Mouse (Mus musculus) forebrain, postnatal 0 days (tissue): ENCODE measurements at regions not wholly inside any gene's neighbourhood (a gene's known extent, or its start where the extent isn't known, plus 50 kb on each side); places are given as distances from the start of the nearest gene placed in this dataset.

Experiments
- ATAC-seq: fragments of 200-750 bp; cut with Nextera tagmentation; 2 replicates; pipeline ENCODE4 v1.8.0; 2017; ENCODE audit warnings: mild to moderate bottlenecking, moderate library complexity
- DNase-seq: peaks from one replicate; pipeline ENCODE4 v3.0.0-alpha.2; 2015
- H3K27ac ChIP-seq: fragments of 300-500 bp; sonication (generic); 2 replicates; pipeline ENCODE4 v1.5.1; 2014; ENCODE audit warnings: low read depth, mild to moderate bottlenecking, antibody characterized with exemption, low read length, moderate library complexity, mixed read lengths
- H3K27me3 ChIP-seq: fragments of 300-500 bp; sonication (generic); 2 replicates; pipeline ENCODE4 v1.6.1; 2014; ENCODE audit warnings: mild to moderate bottlenecking, low read length, mixed read lengths; ENCODE audit not compliant: insufficient read depth
- H3K36me3 ChIP-seq: fragments of 300-500 bp; sonication (generic); 2 replicates; pipeline ENCODE4 v1.6.1; 2014; ENCODE audit warnings: mild to moderate bottlenecking, moderate library complexity; ENCODE audit not compliant: insufficient read depth
- H3K4me1 ChIP-seq: fragments of 300-500 bp; sonication (generic); 2 replicates; pipeline ENCODE4 v1.6.1; 2014; ENCODE audit warnings: antibody characterized with exemption; ENCODE audit not compliant: insufficient read depth
- H3K4me2 ChIP-seq: fragments of 300-500 bp; sonication (generic); 2 replicates; pipeline ENCODE4 v1.6.1; 2014; ENCODE audit warnings: low read depth, mild to moderate bottlenecking, moderate library complexity
- H3K4me3 ChIP-seq: fragments of 300-500 bp; sonication (generic); 2 replicates; pipeline ENCODE4 v1.5.1; 2014; ENCODE audit warnings: low read depth, low read length, mixed read lengths
- H3K9ac ChIP-seq: fragments of 300-500 bp; sonication (generic); 2 replicates; pipeline ENCODE4 v1.6.1; 2014; ENCODE audit warnings: mild to moderate bottlenecking
- H3K9me3 ChIP-seq: fragments of 300-500 bp; sonication (generic); 2 replicates; pipeline ENCODE4 v1.6.1; 2016; ENCODE audit warnings: low read length
- CTCF ChIP-seq: sonication (generic); IDR thresholded peaks from 2 replicates; pipeline ENCODE4 v1.5.1; 2016; ENCODE audit warnings: antibody characterized with exemption, control low read depth, low read depth
- WGBS: fragments of 180-500 bp; shearing (Covaris S2); extraction: QIAGEN DNeasy Blood & Tissue Kit; methylation state at CpG from one replicate; pipeline ENCODE4 v1.1.7; 2014; 5-methylcytosine and 5-hydroxymethylcytosine counted together

DNA sequence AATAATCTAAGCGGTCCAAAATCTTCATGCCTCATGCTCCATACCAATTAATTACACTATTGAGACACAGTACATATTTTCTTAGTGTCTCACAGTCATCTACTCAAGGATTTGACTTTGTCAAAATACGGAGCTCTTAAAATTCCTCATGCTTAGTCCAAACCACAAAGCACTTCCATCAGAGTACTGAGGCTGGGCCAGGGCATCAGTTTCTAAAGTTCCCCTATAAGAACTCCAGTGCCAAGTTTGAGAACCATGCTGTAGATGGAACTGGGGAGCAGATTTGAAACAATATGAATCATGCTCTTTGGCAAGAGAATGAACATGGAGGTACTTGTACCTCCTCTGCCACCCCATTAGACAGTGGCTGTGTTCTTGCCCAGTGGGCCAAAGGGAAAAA lies 176.9 kb downstream of the Ahr start:
- DNase-seq (no peak), ATAC-seq (no peak)
- H3K27me3 ChIP-seq: no peaks in the 10 kb centered on the region
- no peak overlapping the region for H3K9ac ChIP-seq
- no peaks in the 10 kb centered on the region for H3K4me1 ChIP-seq
- no peak for TF ChIP-seq CTCF
- no peak overlapping the region for H3K4me3 ChIP-seq
- no peaks in the 10 kb centered on the region for H3K9me3 ChIP-seq
- 97% methylated on average over 2 of the region's 2 CpGs for WGBS
- no peak overlapping the region for H3K4me2 ChIP-seq
- H3K36me3 ChIP-seq: no peaks in the 10 kb centered on the region
- no peak overlapping the region for H3K27ac ChIP-seq

DNA sequence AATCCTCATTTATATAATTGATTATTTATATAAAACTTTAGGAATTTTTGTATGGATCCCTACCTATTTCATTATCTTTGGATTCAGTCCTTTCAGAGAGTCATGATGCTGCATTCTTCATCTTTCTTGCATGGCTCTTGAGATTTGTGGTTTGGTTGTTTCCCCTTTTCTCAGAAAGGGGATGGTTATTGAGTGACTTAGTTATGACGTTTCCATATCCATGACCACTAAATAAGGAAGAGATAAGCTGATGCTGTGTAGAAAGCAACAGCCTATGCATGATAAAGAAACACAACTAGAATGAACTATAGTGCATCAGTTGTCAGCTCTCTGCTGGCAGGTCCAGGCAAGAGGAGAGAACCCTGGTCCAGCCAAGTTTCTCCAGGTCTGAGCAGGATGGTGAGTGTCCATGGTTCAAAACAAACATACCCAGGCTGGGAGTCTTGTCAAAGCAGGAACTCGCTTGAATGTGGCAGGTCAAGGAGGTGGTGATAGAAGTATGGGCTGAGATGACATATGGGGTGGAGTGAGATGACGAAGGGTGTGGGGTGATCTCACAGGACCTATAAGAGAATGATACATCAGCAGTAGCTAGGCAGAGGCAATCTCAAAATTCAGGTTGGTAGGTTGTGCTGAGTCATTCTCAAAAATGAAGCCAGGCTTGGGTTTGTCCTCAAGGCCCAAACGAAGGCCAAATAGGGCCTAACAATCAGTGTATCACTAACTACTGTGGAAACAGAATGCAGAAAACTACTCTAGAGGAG lies 196.5 kb downstream of the Ahr start:
- Histone ChIP-seq H3K9me3 (no peaks in the 10 kb centered on the region), H3K27me3 (no peaks in the 10 kb centered on the region), H3K27ac (no peak overlapping the region), H3K4me1 (no peaks in the 10 kb centered on the region), H3K9ac (no peak overlapping the region), H3K4me2 (no peak overlapping the region), H3K4me3 (no peak overlapping the region), H3K36me3 (no peaks in the 10 kb centered on the region)
- no peak for TF ChIP-seq CTCF
- ATAC-seq (no peak), DNase-seq (no peak)
- WGBS: 90% methylated on average over 4 of the region's 4 CpGs

DNA sequence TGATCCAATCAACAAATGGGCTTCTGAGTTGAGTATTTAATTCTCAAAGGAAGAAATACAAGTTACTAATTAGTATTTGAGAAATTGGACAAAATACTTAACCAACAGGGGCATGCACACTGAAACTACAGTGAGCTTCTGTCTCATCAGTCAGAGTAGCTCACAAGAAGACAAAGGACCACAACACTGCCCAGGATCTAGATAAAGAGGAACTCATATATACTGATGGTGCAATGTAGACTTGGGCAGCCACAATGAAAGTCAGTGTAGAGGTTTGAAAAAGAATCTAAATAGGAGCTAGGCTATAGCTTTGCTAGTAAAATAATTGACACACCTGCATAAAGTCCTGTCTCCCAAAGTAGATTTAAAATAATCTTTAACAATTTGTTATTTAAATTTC lies 198.5 kb downstream of the Ahr start:
- no peak for ATAC-seq
- no peak for TF ChIP-seq CTCF
- no peaks in the 10 kb centered on the region for H3K4me1 ChIP-seq

DNA sequence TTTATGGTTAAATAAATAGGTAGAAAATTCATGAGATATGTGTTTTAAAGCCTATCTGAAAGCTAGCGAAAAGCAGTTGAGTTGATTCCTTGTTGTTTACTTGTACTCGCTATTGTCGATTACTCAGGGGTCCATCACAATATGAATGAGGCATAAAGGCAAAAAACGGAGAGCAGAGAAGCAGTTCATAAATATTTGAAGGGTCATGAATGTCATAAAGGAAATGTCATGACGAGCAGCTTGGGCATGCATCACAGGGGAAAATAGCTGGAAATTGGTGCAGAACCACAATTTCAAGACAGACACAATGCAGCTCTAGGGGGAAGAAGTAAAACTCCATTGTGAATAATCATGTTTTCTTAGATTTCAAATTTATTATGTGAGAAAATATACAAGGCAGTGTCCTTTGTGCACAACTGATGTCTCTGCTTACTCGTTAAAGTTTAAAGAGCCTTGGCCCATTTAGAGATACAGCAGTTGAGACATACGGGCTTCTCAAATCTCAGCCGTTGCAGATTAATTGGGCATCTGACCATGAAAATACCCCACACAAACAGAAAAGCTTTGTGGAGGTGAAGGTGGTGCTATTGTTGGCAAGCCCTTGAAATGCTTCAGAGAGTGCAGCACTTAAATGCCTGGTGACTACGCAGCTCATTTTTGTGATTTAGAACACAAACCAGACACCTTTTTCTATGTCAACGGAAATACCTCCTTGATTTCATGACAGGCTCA lies 200.3 kb downstream of the Ahr start:
- no peak overlapping the region for H3K27ac ChIP-seq
- H3K4me3 ChIP-seq: no peak overlapping the region
- no peak for TF ChIP-seq CTCF
- H3K9me3 ChIP-seq: no peaks in the 10 kb centered on the region; the same call in 1 of the 2 replicates
- WGBS: 52% methylated on average over 10 of the region's 10 CpGs
- no peak overlapping the region for H3K4me2 ChIP-seq
- DNase-seq: no peak
- H3K4me1 ChIP-seq: no peaks in the 10 kb centered on the region
- no peak overlapping the region for H3K9ac ChIP-seq
- no peaks in the 10 kb centered on the region for H3K36me3 ChIP-seq
- no peak for ATAC-seq
- no peaks in the 10 kb centered on the region for H3K27me3 ChIP-seq

More for the DNA sequence above, 198.5 kb downstream of the Ahr start:
- no peak overlapping the region for H3K27ac ChIP-seq
- no peak overlapping the region for H3K4me2 ChIP-seq
- H3K9me3 ChIP-seq: no peaks in the 10 kb centered on the region; the same call in 1 of the 2 replicates
- H3K9ac ChIP-seq: no peak overlapping the region
- H3K4me3 ChIP-seq: no peak overlapping the region
- no peak for DNase-seq
- H3K27me3 ChIP-seq: no peaks in the 10 kb centered on the region
- H3K36me3 ChIP-seq: no peaks in the 10 kb centered on the region

DNA sequence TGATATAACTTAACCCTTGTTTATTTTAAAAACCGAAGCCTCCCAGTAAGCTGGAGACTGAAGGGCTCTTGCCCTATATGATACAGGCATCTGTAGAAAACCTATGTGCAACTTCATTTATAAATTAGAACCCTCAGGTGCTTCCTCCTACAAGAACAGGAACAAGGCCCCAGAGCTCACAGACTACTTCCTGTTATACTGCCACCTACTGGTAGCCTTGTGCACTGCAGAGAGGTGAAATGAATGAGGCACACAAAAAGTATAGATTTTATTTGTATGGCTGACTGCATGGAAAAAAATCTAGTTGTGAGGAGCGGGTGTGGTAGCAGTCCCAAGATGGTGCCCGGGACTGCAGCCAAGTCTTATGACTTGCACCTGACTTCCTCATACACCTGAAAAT lies 203.5 kb downstream of the Ahr start:
- Histone ChIP-seq H3K27ac (no peak overlapping the region), H3K4me3 (no peak overlapping the region), H3K9me3 (no peaks in the 10 kb centered on the region; the same call in 1 of the 2 replicates), H3K27me3 (no peaks in the 10 kb centered on the region), H3K9ac (no peak overlapping the region), H3K4me1 (no peaks in the 10 kb centered on the region), H3K4me2 (no peak overlapping the region), H3K36me3 (no peaks in the 10 kb centered on the region)
- ATAC-seq (no peak), DNase-seq (no peak)
- peak; percentile 40 for TF ChIP-seq CTCF
- 96% methylated on average over 3 of the region's 3 CpGs for WGBS

DNA sequence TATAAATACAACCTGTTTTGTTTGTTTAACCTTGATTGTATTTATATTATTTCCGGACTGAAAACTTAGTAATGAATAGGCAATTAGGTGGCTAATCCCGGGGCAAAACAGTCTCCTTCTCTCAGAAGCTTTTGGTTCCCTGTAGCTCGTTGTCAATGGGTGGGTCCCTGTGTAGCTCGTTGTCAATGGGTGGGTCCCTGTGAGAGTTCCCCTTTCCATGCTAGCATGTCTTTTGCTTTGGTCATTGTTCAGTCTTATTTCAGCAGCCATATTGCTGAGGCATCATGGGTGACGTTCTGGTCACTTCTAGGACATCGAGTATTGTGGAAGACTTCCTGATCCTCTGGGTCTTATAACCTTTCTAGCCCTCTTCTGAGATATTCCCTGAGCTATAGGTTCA lies 205.1 kb downstream of the Ahr start:
- no peaks in the 10 kb centered on the region for H3K4me1 ChIP-seq

DNA sequence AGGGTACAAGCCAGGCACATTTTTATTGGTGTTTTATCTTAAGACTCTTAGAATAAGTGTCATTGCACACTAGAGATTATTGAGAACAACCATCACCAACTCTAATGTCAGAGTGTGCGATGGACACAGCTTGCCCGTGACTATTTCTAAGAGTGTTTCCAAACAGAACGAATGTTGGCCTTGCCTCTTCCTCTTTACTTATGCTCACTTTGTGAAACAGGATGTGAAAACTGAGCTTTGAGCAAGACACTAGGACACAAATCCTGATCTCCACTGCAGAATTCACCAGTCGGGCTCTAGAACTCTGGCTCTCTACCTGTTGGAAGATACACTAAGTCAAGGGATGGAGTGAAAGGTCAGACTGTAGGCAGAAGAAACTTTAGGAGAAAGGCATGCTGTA lies 215.3 kb downstream of the Ahr start:
- Histone ChIP-seq H3K27ac (no peak overlapping the region), H3K4me3 (no peak overlapping the region), H3K36me3 (no peaks in the 10 kb centered on the region), H3K27me3 (no peaks in the 10 kb centered on the region), H3K4me1 (no peaks in the 10 kb centered on the region), H3K4me2 (no peak overlapping the region), H3K9ac (no peak overlapping the region), H3K9me3 (no peaks in the 10 kb centered on the region)
- no peak for ATAC-seq
- no peak for DNase-seq
- 84% methylated on average over 4 of the region's 4 CpGs for WGBS
- no peak for TF ChIP-seq CTCF

More for the DNA sequence above, 205.1 kb downstream of the Ahr start:
- Histone ChIP-seq H3K4me2 (no peak overlapping the region), H3K9ac (no peak overlapping the region), H3K27me3 (no peaks in the 10 kb centered on the region), H3K27ac (no peak overlapping the region), H3K9me3 (no peaks in the 10 kb centered on the region; the same call in 1 of the 2 replicates), H3K36me3 (no peaks in the 10 kb centered on the region), H3K4me3 (no peak overlapping the region)
- TF ChIP-seq CTCF: no peak
- ATAC-seq (no peak), DNase-seq (no peak)
- 63% methylated on average over 6 of the region's 6 CpGs for WGBS
